Mouse (Mus musculus): Measurements from ENCODE around the gene Optn.

DNA sequence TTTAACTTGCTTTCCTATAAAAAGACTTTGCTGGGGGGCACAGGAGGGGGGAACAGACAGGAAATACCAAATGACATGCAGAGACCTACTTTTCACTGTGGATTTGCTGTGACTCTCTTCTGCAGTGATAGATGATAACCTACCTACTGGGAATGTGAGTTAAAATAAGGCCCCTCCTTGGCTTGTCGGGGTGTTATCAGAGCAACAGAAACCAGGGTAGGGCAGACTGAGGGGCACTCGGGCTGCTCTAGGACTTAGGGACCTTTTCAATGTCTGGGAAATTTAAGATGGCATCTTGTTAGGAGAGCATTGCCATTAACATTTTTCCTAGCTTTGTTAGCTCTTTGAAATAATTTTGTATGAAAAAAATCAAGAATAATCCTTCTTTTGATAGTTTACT lies 40.6 kb downstream of the Optn start:
- TF ChIP-seq CTCF (IDR thresholded peaks at IDR 0.05; ENCODE audit: low read depth) (no peak), EP300 (IDR thresholded peaks at IDR 0.05; ENCODE audit: low read depth) (no peak)
